Mouse (Mus musculus) limb, embryonic 12.5 days (tissue): ENCODE data around the gene Adarb1. TPM values are rescaled to one million over a fixed set of nuclear protein-coding genes. Genes with fewer than 3 reads are reported as not detected.

ENCODE experiments used
- ATAC-seq: fragments of 200-750 bp; cut with Nextera tagmentation; 2 replicates; pipeline ENCODE4 v1.8.0; 2017; ENCODE audit warnings: low read depth, moderate TSS enrichment; ENCODE audit not compliant: insufficient number of reproducible peaks, insufficient read depth, low FRiP score, low TSS enrichment
- H3K27ac ChIP-seq: fragments of 300-500 bp; sonication (generic); 2 replicates; pipeline ENCODE4 v1.5.1; 2016; ENCODE audit warnings: mild to moderate bottlenecking, moderate library complexity
- H3K27me3 ChIP-seq: fragments of 300-500 bp; sonication (generic); 2 replicates; pipeline ENCODE4 v1.6.1; 2016; ENCODE audit warnings: mild to moderate bottlenecking, moderate library complexity
- H3K36me3 ChIP-seq: fragments of 300-500 bp; sonication (generic); 2 replicates; pipeline ENCODE4 v1.6.1; 2016; ENCODE audit warnings: mild to moderate bottlenecking, moderate library complexity
- H3K4me1 ChIP-seq: fragments of 300-500 bp; sonication (generic); replicated peaks from 2 replicates; pipeline ENCODE4 v1.6.1; 2016
- H3K4me2 ChIP-seq: fragments of 300-500 bp; sonication (generic); 2 replicates; pipeline ENCODE4 v1.6.1; 2016; ENCODE audit warnings: mild to moderate bottlenecking, moderate library complexity
- H3K4me3 ChIP-seq: fragments of 300-500 bp; sonication (generic); replicated peaks from 2 replicates; pipeline ENCODE4 v1.5.1; 2016; ENCODE audit warnings: mild to moderate bottlenecking
- H3K9ac ChIP-seq: fragments of 300-500 bp; sonication (generic); replicated peaks from 2 replicates; pipeline ENCODE4 v1.6.1; 2016; ENCODE audit warnings: mild to moderate bottlenecking, moderate library complexity
- H3K9me3 ChIP-seq: fragments of 300-500 bp; sonication (generic); 2 replicates; pipeline ENCODE4 v1.6.1; 2016; ENCODE audit warnings: mild to moderate bottlenecking, moderate library complexity
- WGBS: fragments of 180-500 bp; shearing (Covaris S2); methylation state at CpG from one replicate; pipeline ENCODE4 v1.1.7; 2016; 5-methylcytosine and 5-hydroxymethylcytosine counted together
- polyA plus RNA-seq: library from polyadenylated mRNA; unstranded; fragments of >200 nt; fragmentation: Nextera tagmentation; extraction: Ambion mirVana; gene quantifications from 2 replicates; pipeline ENCODE4 v1.2.1, GENCODE M21; 2016

Gene Adarb1
- polyA plus RNA-seq, 1 experiment from 2014 or later: 6.4 TPM

GRCm38 (mm10) chr10:77434457-77435151 is 16.5 kb upstream of the Adarb1 start:
- no peak overlapping the region for H3K4me3 ChIP-seq
- no peaks in the 10 kb centered on the region for H3K9me3 ChIP-seq
- H3K4me1 ChIP-seq: peaks cover 8% of the 10 kb centered on the region
- 69% methylated on average over 18 of the region's 18 CpGs for WGBS
- ATAC-seq: no peak
- H3K36me3 ChIP-seq: no peaks in the 10 kb centered on the region
- no peak overlapping the region; the same call in 1 of the 2 replicates for H3K9ac ChIP-seq
- H3K27ac ChIP-seq: no peak overlapping the region
- no peaks in the 10 kb centered on the region for H3K27me3 ChIP-seq
- no peak overlapping the region for H3K4me2 ChIP-seq

GRCm38 (mm10) chr10:77434076-77434456 is 16.0 kb upstream of the Adarb1 start:
- Histone ChIP-seq H3K27me3 (no peaks in the 10 kb centered on the region), H3K9me3 (no peaks in the 10 kb centered on the region), H3K36me3 (no peaks in the 10 kb centered on the region), H3K4me2 (no peak overlapping the region), H3K4me3 (no peak overlapping the region), H3K9ac (no peak overlapping the region), H3K4me1 (peaks cover 5% of the 10 kb centered on the region; the same call in 1 of the 2 replicates), H3K27ac (no peak overlapping the region)
- 46% methylated on average over 4 of the region's 4 CpGs for WGBS
- no peak for ATAC-seq

DNA sequence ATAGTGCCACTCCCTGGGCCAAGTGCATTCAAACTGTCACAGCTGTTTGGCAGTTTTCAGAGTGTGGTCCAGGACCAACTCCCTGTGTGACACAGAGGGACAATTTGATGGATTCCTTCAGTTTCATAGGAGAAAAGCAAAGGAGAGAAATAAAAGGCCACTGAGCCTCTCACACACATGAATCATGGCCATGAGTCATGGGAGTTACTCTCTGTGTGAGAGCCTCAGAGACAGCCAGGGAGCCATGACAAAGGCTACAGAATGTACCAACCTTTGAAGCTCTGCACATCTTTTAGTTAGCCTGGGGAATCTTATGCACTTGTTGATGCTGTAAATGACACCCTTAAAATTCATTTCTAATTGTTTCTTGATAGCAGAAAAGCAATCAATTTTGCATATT is 12.7 kb upstream of the Adarb1 start:
- Histone ChIP-seq H3K9ac (no peak overlapping the region), H3K9me3 (no peaks in the 10 kb centered on the region), H3K4me1 (peaks cover 5% of the 10 kb centered on the region; the same call in 1 of the 2 replicates), H3K4me3 (no peak overlapping the region), H3K4me2 (no peak overlapping the region), H3K27ac (no peak overlapping the region), H3K27me3 (no peaks in the 10 kb centered on the region), H3K36me3 (no peaks in the 10 kb centered on the region)
- ATAC-seq: no peak

DNA sequence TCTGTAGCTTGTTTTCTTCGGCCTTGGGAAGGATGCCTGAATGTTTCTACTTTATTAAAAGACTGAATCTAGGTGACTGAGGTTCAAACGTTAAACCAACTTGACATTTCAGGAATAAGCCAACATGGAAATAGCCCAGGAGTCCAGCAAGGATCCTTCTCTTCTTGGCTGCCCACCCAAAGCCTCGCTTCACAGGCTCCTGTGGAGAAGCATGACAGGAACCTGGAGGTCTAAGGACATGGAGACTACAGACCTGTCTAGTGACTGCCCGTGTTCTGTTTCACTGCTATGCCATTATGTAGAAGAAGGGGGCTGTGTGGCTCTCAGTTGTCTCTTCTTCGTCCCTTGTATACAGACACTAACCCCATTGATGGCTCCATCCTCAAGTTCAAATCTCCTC is 11.9 kb upstream of the Adarb1 start:
- 79% methylated on average over 5 of the region's 5 CpGs for WGBS
- no peak for ATAC-seq
- Histone ChIP-seq H3K9ac (no peak overlapping the region), H3K4me2 (no peak overlapping the region), H3K27ac (no peak overlapping the region), H3K27me3 (no peaks in the 10 kb centered on the region), H3K9me3 (no peaks in the 10 kb centered on the region), H3K4me3 (no peak overlapping the region), H3K4me1 (peaks cover 4% of the 10 kb centered on the region; the same call in 1 of the 2 replicates), H3K36me3 (no peaks in the 10 kb centered on the region)

- no peak overlapping the region for H3K27ac ChIP-seq
- no peak overlapping the region for H3K4me3 ChIP-seq
- H3K9ac ChIP-seq: no peak overlapping the region
- ATAC-seq: no peak
- WGBS: 53% methylated on average over 2 of the region's 2 CpGs
- H3K9me3 ChIP-seq: no peaks in the 10 kb centered on the region
- no peaks in the 10 kb centered on the region for H3K4me1 ChIP-seq
- H3K27me3 ChIP-seq: no peaks in the 10 kb centered on the region
- no peak overlapping the region for H3K4me2 ChIP-seq
- no peaks in the 10 kb centered on the region for H3K36me3 ChIP-seq
These were observed 9.5 kb upstream of the Adarb1 start for GRCm38 (mm10) chr10:77427610-77428009.

DNA sequence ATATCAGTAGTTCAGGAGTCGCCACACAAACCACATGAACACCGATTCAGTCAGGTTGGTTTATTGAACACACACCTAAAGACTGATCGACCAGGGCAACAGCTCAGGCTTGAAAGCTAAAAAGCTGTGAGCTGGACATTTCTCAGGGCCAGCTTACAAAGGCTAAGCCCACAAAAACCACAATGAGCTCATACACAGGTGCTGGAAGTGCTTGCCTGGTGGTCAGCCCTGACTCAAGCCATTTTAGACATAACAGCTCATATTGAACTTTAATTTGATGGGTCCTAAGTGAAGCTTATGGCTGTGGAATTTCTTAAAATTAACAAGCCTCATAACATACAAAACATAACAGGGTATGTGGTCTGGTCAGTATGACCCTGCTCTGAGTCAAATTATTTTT is 2.1 kb upstream of the Adarb1 start:
- peaks cover 21% of the 10 kb centered on the region for H3K27me3 ChIP-seq
- WGBS: 96% methylated on average over 3 of the region's 3 CpGs
- H3K27ac ChIP-seq: no peak overlapping the region
- ATAC-seq: no peak
- H3K4me1 ChIP-seq: peaks cover 16% of the 10 kb centered on the region
- H3K4me3 ChIP-seq: no peak overlapping the region
- no peaks in the 10 kb centered on the region; the same call in 1 of the 2 replicates for H3K9me3 ChIP-seq
- H3K36me3 ChIP-seq: no peaks in the 10 kb centered on the region
- no peak overlapping the region for H3K9ac ChIP-seq
- no peak overlapping the region for H3K4me2 ChIP-seq

DNA sequence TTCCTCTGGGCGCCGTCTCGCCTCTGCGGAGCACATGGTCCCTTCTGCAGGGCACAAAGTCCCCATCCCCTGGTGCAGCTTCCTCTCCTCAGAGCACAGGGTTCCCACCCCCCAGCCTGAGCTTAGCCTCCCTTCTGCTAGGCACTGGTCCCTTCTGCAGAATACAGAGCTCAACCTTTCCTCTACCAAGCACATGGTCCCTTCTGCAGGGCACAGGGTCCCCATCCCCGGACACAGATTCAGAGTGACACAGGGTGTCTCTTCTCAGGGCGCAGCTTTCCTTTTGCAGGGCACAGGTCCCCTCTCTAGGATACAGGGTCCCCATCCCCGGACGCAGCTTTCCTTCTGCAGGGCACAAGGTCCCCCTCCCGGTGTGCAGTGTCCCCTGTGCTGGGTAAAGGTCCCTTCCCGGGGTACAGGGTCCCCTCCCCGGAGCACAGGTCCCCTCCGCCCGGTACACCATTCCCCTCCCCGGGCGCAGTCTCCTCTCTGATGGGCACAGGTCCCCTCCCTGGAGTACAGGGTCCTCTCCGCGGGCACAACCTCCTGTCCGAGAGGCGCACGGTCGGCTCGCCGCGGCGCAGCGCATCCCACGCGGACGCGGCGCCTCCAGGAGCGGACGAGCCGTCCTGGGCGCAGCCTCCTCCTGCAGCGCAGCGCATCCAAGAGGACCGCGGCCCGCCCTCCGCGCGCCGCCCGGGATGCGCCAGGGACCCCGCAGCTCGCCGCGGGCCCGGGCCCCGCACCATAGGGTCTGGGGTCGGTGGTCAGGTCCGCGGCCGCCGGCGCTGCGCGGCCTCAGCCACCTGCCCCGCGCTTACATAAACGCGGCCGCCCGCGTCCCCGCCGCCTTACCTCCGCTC is 599 bp downstream of the Adarb1 start:
- Histone ChIP-seq H3K27ac (no peak overlapping the region), H3K4me3 (peak overlapping the region; percentile 77), H3K4me1 (peaks cover 16% of the 10 kb centered on the region), H3K9me3 (no peaks in the 10 kb centered on the region; the same call in 1 of the 2 replicates), H3K36me3 (no peaks in the 10 kb centered on the region), H3K27me3 (peaks cover 22% of the 10 kb centered on the region), H3K9ac (peak overlapping the region; percentile 75), H3K4me2 (peak overlapping the region; percentile 92)
- ATAC-seq: peak; percentile 79
- WGBS: under 1% methylated on average over 70 of the region's 70 CpGs

DNA sequence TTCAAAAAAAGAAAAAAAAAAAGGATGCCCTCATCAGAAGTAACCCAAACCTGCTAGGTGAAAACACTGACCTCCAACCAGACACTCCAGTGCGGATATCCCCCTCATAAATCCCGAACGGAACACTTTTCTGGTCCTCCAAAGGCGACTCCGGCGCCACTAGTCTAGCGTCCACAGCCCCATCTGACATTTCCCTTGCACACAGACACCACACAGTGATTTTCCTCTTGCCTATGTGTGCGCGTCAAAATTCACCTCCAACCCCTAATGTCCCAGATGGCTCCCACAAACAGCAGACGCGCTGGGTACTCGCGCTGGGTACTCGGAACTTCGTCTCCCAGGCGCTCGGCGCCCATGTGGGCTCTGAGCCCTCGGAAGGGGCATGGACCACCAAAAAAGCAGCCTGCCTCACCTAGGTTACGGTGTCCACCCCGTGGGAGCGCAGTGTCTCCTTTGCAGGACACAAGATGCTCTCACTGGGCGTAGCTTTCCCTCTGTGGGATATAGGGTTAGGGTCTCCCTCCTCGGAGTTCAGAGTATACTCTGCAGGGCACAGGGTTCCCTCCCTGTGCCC is 1.3 kb downstream of the Adarb1 start:
- peaks cover 16% of the 10 kb centered on the region for H3K4me1 ChIP-seq
- H3K9me3 ChIP-seq: no peaks in the 10 kb centered on the region; the same call in 1 of the 2 replicates
- peaks cover 22% of the 10 kb centered on the region for H3K27me3 ChIP-seq
- no peak overlapping the region for H3K27ac ChIP-seq
- no peaks in the 10 kb centered on the region for H3K36me3 ChIP-seq
- H3K9ac ChIP-seq: peak overlapping the region; percentile 75; the same call in 1 of the 2 replicates
- H3K4me3 ChIP-seq: peak overlapping the region; percentile 77
- H3K4me2 ChIP-seq: peak overlapping the region; percentile 92
- no peak for ATAC-seq
- WGBS: 4% methylated on average over 24 of the region's 24 CpGs

DNA sequence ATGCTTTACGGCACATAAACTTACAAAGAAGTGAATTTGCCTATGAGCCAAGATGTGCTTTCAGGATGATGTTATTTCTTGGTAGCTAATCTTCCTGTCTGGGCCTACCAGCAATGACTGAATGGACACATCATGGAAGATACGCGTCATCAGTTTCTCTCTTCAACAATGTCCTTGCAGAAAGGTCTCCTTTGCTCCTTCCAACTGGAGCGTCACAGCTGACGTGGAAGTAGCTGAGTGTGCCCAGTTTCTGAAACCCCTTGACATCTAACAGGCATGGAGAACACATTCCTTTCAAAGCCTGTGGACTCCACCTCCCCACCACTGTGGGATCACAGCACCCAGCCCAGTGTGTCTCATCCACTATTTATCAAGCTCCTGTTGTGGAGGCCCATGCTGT is 2.2 kb downstream of the Adarb1 start:
- 92% methylated on average over 5 of the region's 5 CpGs for WGBS

DNA sequence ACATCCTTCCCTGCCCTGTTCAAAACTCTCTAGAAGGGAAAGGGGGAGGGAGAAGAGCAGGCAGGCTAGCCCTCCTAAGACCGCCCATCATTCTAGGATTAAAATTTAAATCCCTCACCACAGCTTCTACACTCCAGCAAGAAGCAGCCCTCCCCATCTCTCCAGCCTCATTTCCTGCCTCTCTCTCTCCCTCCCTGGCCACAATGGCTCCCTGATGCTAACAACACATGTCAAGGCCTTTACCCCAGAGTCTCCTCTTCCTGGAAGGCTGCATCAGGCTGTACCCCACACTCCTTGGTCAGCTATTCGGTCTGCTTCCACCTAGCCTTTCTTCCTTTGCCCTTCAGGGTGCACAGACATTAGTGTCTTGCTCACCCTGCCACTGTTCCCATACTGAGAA is 4.3 kb downstream of the Adarb1 start:
- WGBS: 67% methylated on average over 2 of the region's 2 CpGs
- Histone ChIP-seq H3K9me3 (no peaks in the 10 kb centered on the region), H3K27me3 (peaks cover 22% of the 10 kb centered on the region), H3K36me3 (no peaks in the 10 kb centered on the region), H3K27ac (no peak overlapping the region), H3K4me1 (peaks cover 14% of the 10 kb centered on the region), H3K9ac (no peak overlapping the region), H3K4me2 (no peak overlapping the region), H3K4me3 (no peak overlapping the region)
- ATAC-seq: no peak

More for the DNA sequence above, 2.2 kb downstream of the Adarb1 start:
- H3K4me1 ChIP-seq: peaks cover 16% of the 10 kb centered on the region
- peaks cover 22% of the 10 kb centered on the region for H3K27me3 ChIP-seq
- no peak overlapping the region for H3K4me3 ChIP-seq
- H3K4me2 ChIP-seq: no peak overlapping the region
- no peaks in the 10 kb centered on the region for H3K36me3 ChIP-seq
- H3K9me3 ChIP-seq: no peaks in the 10 kb centered on the region; the same call in 1 of the 2 replicates
- H3K27ac ChIP-seq: no peak overlapping the region
- no peak for ATAC-seq
- no peak overlapping the region for H3K9ac ChIP-seq

GRCm38 (mm10) chr10:77409154-77409553 is 8.9 kb downstream of the Adarb1 start:
- H3K36me3 ChIP-seq: no peaks in the 10 kb centered on the region
- no peak overlapping the region for H3K9ac ChIP-seq
- H3K4me1 ChIP-seq: peaks cover 3% of the 10 kb centered on the region; the same call in 1 of the 2 replicates
- H3K4me2 ChIP-seq: no peak overlapping the region
- WGBS: 74% methylated on average over 2 of the region's 2 CpGs
- H3K9me3 ChIP-seq: no peaks in the 10 kb centered on the region
- H3K4me3 ChIP-seq: no peak overlapping the region
- no peak for ATAC-seq
- no peak overlapping the region for H3K27ac ChIP-seq
- no peaks in the 10 kb centered on the region for H3K27me3 ChIP-seq
